In genomic region chr9:107714221-107714952, GRCm38 (mm10) we compare ENCODE assay signal across 8 mouse cellular contexts. TPM values are rescaled to one million over a fixed set of nuclear protein-coding genes. Genes with fewer than 3 reads are reported as not detected.
DNase-seq lines count a peak whose midpoint lies in the region; ATAC-seq lines count a peak whose summit lies in the region.

No protein-coding gene starts in this region.

- H3K4me1 ChIP-seq in heart, embryonic 10.5 days, result peaks cover 52% of the 10 kb centered on the region
- peaks cover 65% of the 10 kb centered on the region for H3K4me1 ChIP-seq in kidney, embryonic 15.5 days
- peaks cover 13% of the 10 kb centered on the region for H3K4me1 ChIP-seq in neural tube, embryonic 11.5 days (ENCODE audit: control insufficient read depth, insufficient read depth, low read length)

- H3K27ac ChIP-seq in heart, embryonic 10.5 days, result peak overlapping the region; percentile 79
- peak overlapping the region; percentile 96 for H3K27ac ChIP-seq in kidney, embryonic 15.5 days
- H3K27ac ChIP-seq in neural tube, embryonic 11.5 days (ENCODE audit: low read depth, low read length), result 0 out of 2 replicates have a peak overlapping the region, but pooled peaks have one; percentile 42

- H3K27me3 ChIP-seq in heart, embryonic 10.5 days (ENCODE audit: insufficient read depth, poor library complexity, severe bottlenecking), result peaks cover 39% of the 10 kb centered on the region
- H3K27me3 ChIP-seq in kidney, embryonic 15.5 days, result no peaks in the 10 kb centered on the region
- peaks cover 8% of the 10 kb centered on the region for H3K27me3 ChIP-seq in neural tube, embryonic 11.5 days (ENCODE audit: control insufficient read depth, insufficient read depth, low read length)

- H3K4me3 ChIP-seq in heart, embryonic 10.5 days, result peak overlapping the region; percentile 34
- H3K4me3 ChIP-seq in kidney, embryonic 15.5 days (replicated peaks), result no peak overlapping the region
- H3K4me3 ChIP-seq in neural tube, embryonic 11.5 days (ENCODE audit: low read depth, low read length), result no peak overlapping the region

- H3K9ac ChIP-seq in kidney, embryonic 15.5 days, result no peak overlapping the region
- no peak overlapping the region for H3K9ac ChIP-seq in neural tube, embryonic 11.5 days (ENCODE audit: low read length)

- no peaks in the 10 kb centered on the region for H3K9me3 ChIP-seq in heart, embryonic 10.5 days
- H3K9me3 ChIP-seq in kidney, embryonic 15.5 days (replicated peaks), result no peaks in the 10 kb centered on the region
- no peaks in the 10 kb centered on the region for H3K9me3 ChIP-seq in neural tube, embryonic 11.5 days (ENCODE audit: control insufficient read depth, low read length)

- peak overlapping the region; percentile 32 for H3K4me2 ChIP-seq in kidney, embryonic 15.5 days
- H3K4me2 ChIP-seq in neural tube, embryonic 11.5 days (ENCODE audit: low read depth), result no peak overlapping the region

- WGBS in heart, embryonic 10.5 days, result 14% methylated on average over 12 of the region's 12 CpGs
- WGBS in kidney, embryonic 15.5 days, result 10% methylated on average over 12 of the region's 12 CpGs
- WGBS in neural tube, embryonic 11.5 days, result 19% methylated on average over 12 of the region's 12 CpGs

- ATAC-seq in kidney, embryonic 15.5 days (replicated peaks; ENCODE audit: low FRiP score), result peak; percentile 79
- ATAC-seq in neural tube, embryonic 11.5 days (ENCODE audit: insufficient read depth, low FRiP score, low TSS enrichment), result no peak
- no peak for ATAC-seq in CD4-positive, CD25-positive, alpha-beta regulatory T cell, adult 4 months

- peak; percentile 46 for DNase-seq in adrenal gland, adult 2 months
- DNase-seq in adrenal gland, postnatal 4 days (ENCODE audit: low spot score in 2 of 2), result no peak
- peak; percentile 80 to 85 for DNase-seq in cerebellum, postnatal 10 days
- DNase-seq in heart, embryonic 10.5 days (ENCODE audit: low spot score), result no peak
- no peak for DNase-seq in neural tube, embryonic 11.5 days (ENCODE audit: low spot score)
- DNase-seq in layer of hippocampus, adult 8-10 months (ENCODE audit: low spot score in 2 of 2), result no peak

- no peaks in the 10 kb centered on the region for H3K36me3 ChIP-seq in heart, embryonic 10.5 days
- H3K36me3 ChIP-seq in kidney, embryonic 15.5 days, result no peaks in the 10 kb centered on the region
- no peaks in the 10 kb centered on the region for H3K36me3 ChIP-seq in neural tube, embryonic 11.5 days (ENCODE audit: control insufficient read depth, insufficient read depth, low read length)

RNA-seq across cellular contexts. Expression of gene Sema3f, which starts 4.1 kb away (rescaled TPM):
- 10 to 100 TPM; 27.2 to 34.8 TPM for total RNA-seq in adrenal gland, adult 2 months (2021)
- 95.1 and 106 TPM in 2 replicates for polyA plus RNA-seq in adrenal gland, adult 2 months (2012; rRNA removed)
- 10 to 100 TPM; 28.9 to 32.8 TPM for total RNA-seq in adrenal gland, postnatal 4 days (2021)
- polyA plus RNA-seq in heart, embryonic 10.5 days (2016; fragmentation: Nextera tagmentation; extraction: Ambion mirVana), result 4.7 and 13.2 TPM in 2 replicates
- 21.3 and 23.9 TPM in 2 replicates for polyA plus RNA-seq in kidney, embryonic 15.5 days (2015; fragmentation: Nextera tagmentation; extraction: Ambion mirVana)
- polyA plus RNA-seq in neural tube, embryonic 11.5 days (2014; fragmentation: Nextera tagmentation; extraction: Ambion mirVana), result 15.3 and 17.0 TPM in 2 replicates
- not detected for polyA plus RNA-seq in CD4-positive, CD25-positive, alpha-beta regulatory T cell, adult 4 months (2017; shearing (Covaris generic))
- 1 to 10 TPM; 5.4 to 9.3 (median 6.5) TPM for total RNA-seq in layer of hippocampus, adult 8-10 months (2022)

RNA-seq across cellular contexts. Expression of gene Gnat1, which starts 34.9 kb away (rescaled TPM):
- total RNA-seq in adrenal gland, adult 2 months (2021), result under 1 TPM in 1 of 2 experiments, not detected in 1; 0.37 TPM
- 0.10 and 0.16 TPM in 2 replicates for polyA plus RNA-seq in adrenal gland, adult 2 months (2012; rRNA removed)
- total RNA-seq in adrenal gland, postnatal 4 days (2021), result 1 to 10 TPM in 1 of 2 experiments, under 1 TPM in 1; 0.73 to 1.6 TPM
- polyA plus RNA-seq in heart, embryonic 10.5 days (2016; fragmentation: Nextera tagmentation; extraction: Ambion mirVana), result 1.2 and 3.2 TPM in 2 replicates
- 3.9 and 4.6 TPM in 2 replicates for polyA plus RNA-seq in kidney, embryonic 15.5 days (2015; fragmentation: Nextera tagmentation; extraction: Ambion mirVana)
- 1.9 and 2.4 TPM in 2 replicates for polyA plus RNA-seq in neural tube, embryonic 11.5 days (2014; fragmentation: Nextera tagmentation; extraction: Ambion mirVana)
- polyA plus RNA-seq in CD4-positive, CD25-positive, alpha-beta regulatory T cell, adult 4 months (2017; shearing (Covaris generic)), result 1 to 10 TPM in 1 of 2 experiments, not detected in 1; 1.6 TPM
- total RNA-seq in layer of hippocampus, adult 8-10 months (2022), result under 1 TPM; 0.14 to 0.43 (median 0.27) TPM

RNA-seq across cellular contexts. Expression of gene Slc38a3, which starts 45.1 kb away (rescaled TPM):
- total RNA-seq in adrenal gland, adult 2 months (2021), result 1 to 10 TPM in 1 of 2 experiments, under 1 TPM in 1; 0.48 to 2.7 TPM
- 1.7 and 4.1 TPM in 2 replicates for polyA plus RNA-seq in adrenal gland, adult 2 months (2012; rRNA removed)
- total RNA-seq in adrenal gland, postnatal 4 days (2021), result 10 to 100 TPM; 10.1 to 37.4 TPM
- polyA plus RNA-seq in heart, embryonic 10.5 days (2016; fragmentation: Nextera tagmentation; extraction: Ambion mirVana), result 4.2 and 4.5 TPM in 2 replicates
- polyA plus RNA-seq in kidney, embryonic 15.5 days (2015; fragmentation: Nextera tagmentation; extraction: Ambion mirVana), result 7.1 and 8.1 TPM in 2 replicates
- polyA plus RNA-seq in neural tube, embryonic 11.5 days (2014; fragmentation: Nextera tagmentation; extraction: Ambion mirVana), result 6.8 and 7.2 TPM in 2 replicates
- not detected for polyA plus RNA-seq in CD4-positive, CD25-positive, alpha-beta regulatory T cell, adult 4 months (2017; shearing (Covaris generic))
- total RNA-seq in layer of hippocampus, adult 8-10 months (2022), result 10 to 100 TPM; 61.3 to 74.3 (median 69.2) TPM

RNA-seq across cellular contexts. Expression of gene Rbm5, which starts 56.4 kb away (rescaled TPM):
- total RNA-seq in adrenal gland, adult 2 months (2021), result 100 to 1,000 TPM in 1 of 2 experiments, 10 to 100 TPM in 1; 67.1 to 124 TPM
- polyA plus RNA-seq in adrenal gland, adult 2 months (2012; rRNA removed), result 61.7 and 67.8 TPM in 2 replicates
- total RNA-seq in adrenal gland, postnatal 4 days (2021), result 100 to 1,000 TPM; 152 to 155 TPM
- 131 and 159 TPM in 2 replicates for polyA plus RNA-seq in heart, embryonic 10.5 days (2016; fragmentation: Nextera tagmentation; extraction: Ambion mirVana)
- 194 and 207 TPM in 2 replicates for polyA plus RNA-seq in kidney, embryonic 15.5 days (2015; fragmentation: Nextera tagmentation; extraction: Ambion mirVana)
- 196 and 197 TPM in 2 replicates for polyA plus RNA-seq in neural tube, embryonic 11.5 days (2014; fragmentation: Nextera tagmentation; extraction: Ambion mirVana)
- polyA plus RNA-seq in CD4-positive, CD25-positive, alpha-beta regulatory T cell, adult 4 months (2017; shearing (Covaris generic)), result 100 to 1,000 TPM; 280 to 324 TPM
- 100 to 1,000 TPM; 136 to 170 (median 155) TPM for total RNA-seq in layer of hippocampus, adult 8-10 months (2022)

Comparison
In these comparisons a context has a peak if more than half of its experiments do, and no peak if none do; other contexts are left out.
1. DNase-seq: peak in adrenal gland, adult 2 months (single experiment) and cerebellum, postnatal 10 days (2 of 2); none in adrenal gland, postnatal 4 days (0 of 2), heart, embryonic 10.5 days (single experiment), neural tube, embryonic 11.5 days (single experiment) and layer of hippocampus, adult 8-10 months (0 of 2).
2. H3K27ac ChIP-seq: peak in every context shown above with its lines; median percentile 96 in kidney, embryonic 15.5 days; 79 in heart, embryonic 10.5 days; 42 in neural tube, embryonic 11.5 days.